Mouse (Mus musculus): ENCODE data around the gene Olfr740. TPM values are rescaled to one million over a fixed set of nuclear protein-coding genes. Genes with fewer than 3 reads are reported as not detected.

Olfr740 gene
- not detected in 2 replicates for polyA plus RNA-seq (2015; fragmentation: Nextera tagmentation; extraction: Ambion mirVana)

GRCm38 (mm10) chr14:50445245-50445644 lies at the start of gene Olfr740:
Gene Olfr740 (plus strand): TSS chr14:50445545.
- H3K36me3 ChIP-seq (ENCODE audit: control insufficient read depth, insufficient read depth), result no peaks in the 10 kb centered on the region
- no peak within 1 kb of the TSS for H3K4me3 ChIP-seq (replicated peaks; ENCODE audit: low read length)
- H3K27ac ChIP-seq (ENCODE audit: low read length), result no peak within 1 kb of the TSS
- 83% methylated on average over 3 of the region's 3 CpGs for WGBS
- no peak for ATAC-seq
- H3K4me2 ChIP-seq (ENCODE audit: low read length), result no peak within 1 kb of the TSS
- H3K9ac ChIP-seq (replicated peaks; ENCODE audit: low read depth, low read length), result no peak within 1 kb of the TSS
- H3K4me1 ChIP-seq (replicated peaks; ENCODE audit: control insufficient read depth, insufficient read depth, low read length), result no peaks in the 10 kb centered on the region
- no peaks in the 10 kb centered on the region for H3K9me3 ChIP-seq (ENCODE audit: control insufficient read depth, low read length)
- H3K27me3 ChIP-seq (replicated peaks; ENCODE audit: control insufficient read depth, insufficient read depth, low read length), result no peaks in the 10 kb centered on the region

- H3K4me1 ChIP-seq (replicated peaks; ENCODE audit: control insufficient read depth, insufficient read depth, low read length), result no peaks in the 10 kb centered on the region
- 78% methylated on average over 1 of the region's 1 CpGs for WGBS
Measured at GRCm38 (mm10) chr14:50407268-50407667, 38.1 kb upstream of the Olfr740 start, which contains the start of gene Olfr738. Gene Olfr738 (plus strand): TSS chr14:50407568.

GRCm38 (mm10) chr14:50418326-50418725 lies 27.0 kb upstream of the Olfr740 start, which contains the start of gene Olfr739:
Gene Olfr739 (plus strand): TSS chr14:50418626.
- Histone ChIP-seq H3K9me3 (ENCODE audit: control insufficient read depth, low read length) (no peaks in the 10 kb centered on the region), H3K27ac (ENCODE audit: low read length) (no peak within 1 kb of the TSS), H3K4me3 (replicated peaks; ENCODE audit: low read length) (no peak within 1 kb of the TSS), H3K4me1 (replicated peaks; ENCODE audit: control insufficient read depth, insufficient read depth, low read length) (no peaks in the 10 kb centered on the region), H3K4me2 (ENCODE audit: low read length) (no peak within 1 kb of the TSS), H3K9ac (replicated peaks; ENCODE audit: low read depth, low read length) (no peak within 1 kb of the TSS), H3K36me3 (ENCODE audit: control insufficient read depth, insufficient read depth) (no peaks in the 10 kb centered on the region), H3K27me3 (replicated peaks; ENCODE audit: control insufficient read depth, insufficient read depth, low read length) (no peaks in the 10 kb centered on the region)
- no peak for ATAC-seq
- 70% methylated on average over 2 of the region's 2 CpGs for WGBS

More at GRCm38 (mm10) chr14:50407268-50407667, 38.1 kb upstream of the Olfr740 start, which contains the start of gene Olfr738:
- ATAC-seq, result no peak
- Histone ChIP-seq H3K27ac (ENCODE audit: low read length) (no peak within 1 kb of the TSS), H3K4me3 (replicated peaks; ENCODE audit: low read length) (no peak within 1 kb of the TSS), H3K36me3 (ENCODE audit: control insufficient read depth, insufficient read depth) (no peaks in the 10 kb centered on the region), H3K4me2 (ENCODE audit: low read length) (no peak within 1 kb of the TSS), H3K9ac (replicated peaks; ENCODE audit: low read depth, low read length) (no peak within 1 kb of the TSS), H3K9me3 (ENCODE audit: control insufficient read depth, low read length) (no peaks in the 10 kb centered on the region), H3K27me3 (replicated peaks; ENCODE audit: control insufficient read depth, insufficient read depth, low read length) (no peaks in the 10 kb centered on the region)

GRCm38 (mm10) chr14:50472438-50472837 lies 27.1 kb downstream of the Olfr740 start, which contains the start of gene Olfr741:
Gene Olfr741 (plus strand): TSS chr14:50472738.
- Histone ChIP-seq H3K27ac (ENCODE audit: low read length) (no peak within 1 kb of the TSS), H3K4me3 (replicated peaks; ENCODE audit: low read length) (no peak within 1 kb of the TSS), H3K4me1 (replicated peaks; ENCODE audit: control insufficient read depth, insufficient read depth, low read length) (no peaks in the 10 kb centered on the region), H3K4me2 (ENCODE audit: low read length) (no peak within 1 kb of the TSS), H3K36me3 (ENCODE audit: control insufficient read depth, insufficient read depth) (no peaks in the 10 kb centered on the region), H3K27me3 (replicated peaks; ENCODE audit: control insufficient read depth, insufficient read depth, low read length) (no peaks in the 10 kb centered on the region), H3K9me3 (ENCODE audit: control insufficient read depth, low read length) (no peaks in the 10 kb centered on the region), H3K9ac (replicated peaks; ENCODE audit: low read depth, low read length) (no peak within 1 kb of the TSS)
- 75% methylated on average over 2 of the region's 2 CpGs for WGBS
- ATAC-seq, result no peak

- no peaks in the 10 kb centered on the region for H3K27me3 ChIP-seq (replicated peaks; ENCODE audit: control insufficient read depth, insufficient read depth, low read length)
- H3K4me3 ChIP-seq (replicated peaks; ENCODE audit: low read length), result no peak overlapping the region
- no peak overlapping the region for H3K27ac ChIP-seq (ENCODE audit: low read length)
- WGBS, result 75% methylated on average over 2 of the region's 2 CpGs
- H3K9me3 ChIP-seq (ENCODE audit: control insufficient read depth, low read length), result no peaks in the 10 kb centered on the region
- no peaks in the 10 kb centered on the region for H3K36me3 ChIP-seq (ENCODE audit: control insufficient read depth, insufficient read depth)
- no peaks in the 10 kb centered on the region for H3K4me1 ChIP-seq (replicated peaks; ENCODE audit: control insufficient read depth, insufficient read depth, low read length)
- no peak overlapping the region for H3K9ac ChIP-seq (replicated peaks; ENCODE audit: low read depth, low read length)
- H3K4me2 ChIP-seq (ENCODE audit: low read length), result no peak overlapping the region
- ATAC-seq, result no peak
Measured at GRCm38 (mm10) chr14:50478406-50478805, 33.1 kb downstream of the Olfr740 start.

- Histone ChIP-seq H3K4me2 (ENCODE audit: low read length) (no peak within 1 kb of the TSS), H3K36me3 (ENCODE audit: control insufficient read depth, insufficient read depth) (no peaks in the 10 kb centered on the region), H3K9ac (replicated peaks; ENCODE audit: low read depth, low read length) (no peak within 1 kb of the TSS), H3K9me3 (ENCODE audit: control insufficient read depth, low read length) (no peaks in the 10 kb centered on the region), H3K4me1 (replicated peaks; ENCODE audit: control insufficient read depth, insufficient read depth, low read length) (no peaks in the 10 kb centered on the region), H3K4me3 (replicated peaks; ENCODE audit: low read length) (no peak within 1 kb of the TSS), H3K27ac (ENCODE audit: low read length) (no peak within 1 kb of the TSS), H3K27me3 (replicated peaks; ENCODE audit: control insufficient read depth, insufficient read depth, low read length) (no peaks in the 10 kb centered on the region)
- no peak for ATAC-seq
- WGBS, result 61% methylated on average over 2 of the region's 2 CpGs
Measured at GRCm38 (mm10) chr14:50503300-50503699, 58.0 kb downstream of the Olfr740 start, which contains the start of gene Olfr742. Gene Olfr742 (plus strand): TSS chr14:50503600.

Other genes with a start within 250 kb of the Olfr740 start
- gene Olfr731, start 203.7 kb upstream of the Olfr740 start, polyA plus RNA-seq (2015; fragmentation: Nextera tagmentation; extraction: Ambion mirVana), result not detected in 2 replicates
- gene Olfr732, start 161.3 kb upstream of the Olfr740 start, polyA plus RNA-seq (2015; fragmentation: Nextera tagmentation; extraction: Ambion mirVana), result not detected in 2 replicates
- gene Olfr733, start 144.0 kb upstream of the Olfr740 start, polyA plus RNA-seq (2015; fragmentation: Nextera tagmentation; extraction: Ambion mirVana), result 0.06 TPM in 1 of 2 replicates, not detected in the other
- gene Olfr734, start 118.8 kb upstream of the Olfr740 start, polyA plus RNA-seq (2015; fragmentation: Nextera tagmentation; extraction: Ambion mirVana), result not detected in 2 replicates
- not detected in 2 replicates for gene Olfr735, start 96.7 kb upstream of the Olfr740 start, polyA plus RNA-seq (2015; fragmentation: Nextera tagmentation; extraction: Ambion mirVana)
- not detected in 2 replicates for gene Tlr11, start 87.6 kb upstream of the Olfr740 start, polyA plus RNA-seq (2015; fragmentation: Nextera tagmentation; extraction: Ambion mirVana)
- not detected in 2 replicates for gene Olfr736, start 64.4 kb upstream of the Olfr740 start, polyA plus RNA-seq (2015; fragmentation: Nextera tagmentation; extraction: Ambion mirVana)
- gene Olfr738, start 38.0 kb upstream of the Olfr740 start, polyA plus RNA-seq (2015; fragmentation: Nextera tagmentation; extraction: Ambion mirVana), result not detected in 2 replicates
- not detected in 2 replicates for gene Olfr739, start 26.9 kb upstream of the Olfr740 start, polyA plus RNA-seq (2015; fragmentation: Nextera tagmentation; extraction: Ambion mirVana)
- gene Olfr741, start 27.2 kb downstream of the Olfr740 start, polyA plus RNA-seq (2015; fragmentation: Nextera tagmentation; extraction: Ambion mirVana), result not detected in 2 replicates
- not detected in 2 replicates for gene Olfr742, start 58.1 kb downstream of the Olfr740 start, polyA plus RNA-seq (2015; fragmentation: Nextera tagmentation; extraction: Ambion mirVana)
- gene Olfr743, start 76.3 kb downstream of the Olfr740 start, polyA plus RNA-seq (2015; fragmentation: Nextera tagmentation; extraction: Ambion mirVana), result not detected in 2 replicates
- gene Olfr744, start 169.3 kb downstream of the Olfr740 start, polyA plus RNA-seq (2015; fragmentation: Nextera tagmentation; extraction: Ambion mirVana), result not detected in 2 replicates
- gene Olfr745, start 193.8 kb downstream of the Olfr740 start, polyA plus RNA-seq (2015; fragmentation: Nextera tagmentation; extraction: Ambion mirVana), result not detected in 2 replicates
- gene Olfr746, start 201.5 kb downstream of the Olfr740 start, polyA plus RNA-seq (2015; fragmentation: Nextera tagmentation; extraction: Ambion mirVana), result not detected in 2 replicates
- gene Olfr747, start 247.7 kb downstream of the Olfr740 start, polyA plus RNA-seq (2015; fragmentation: Nextera tagmentation; extraction: Ambion mirVana), result not detected in 2 replicates

Measured in forebrain, embryonic 16.5 days (tissue).